ENCODE assay signal across 8 mouse cellular contexts in genomic region chr14:54443196-54443595, GRCm38 (mm10). TPM values are rescaled to one million over a fixed set of nuclear protein-coding genes. Genes with fewer than 3 reads are reported as not detected.
DNase-seq lines count a peak whose midpoint lies in the region; ATAC-seq and TF ChIP-seq lines count a peak whose summit lies in the region.

No protein-coding gene starts in this region.

- 38% methylated on average over 3 of the region's 3 CpGs for WGBS in forebrain, embryonic 16.5 days
- WGBS in hindbrain, embryonic 13.5 days, result 32% methylated on average over 3 of the region's 3 CpGs
- 29% methylated on average over 3 of the region's 3 CpGs for WGBS in midbrain, embryonic 16.5 days
- 34% methylated on average over 3 of the region's 3 CpGs for WGBS in cerebellum, adult 2 months

- H3K4me2 ChIP-seq in forebrain, embryonic 16.5 days (ENCODE audit: low read length), result no peak overlapping the region
- H3K4me2 ChIP-seq in hindbrain, embryonic 13.5 days, result no peak overlapping the region
- H3K4me2 ChIP-seq in midbrain, embryonic 16.5 days (ENCODE audit: low read length), result no peak overlapping the region

- H3K36me3 ChIP-seq in forebrain, embryonic 16.5 days (ENCODE audit: control insufficient read depth, insufficient read depth), result no peaks in the 10 kb centered on the region
- peaks cover 27% of the 10 kb centered on the region for H3K36me3 ChIP-seq in hindbrain, embryonic 13.5 days
- no peaks in the 10 kb centered on the region for H3K36me3 ChIP-seq in midbrain, embryonic 16.5 days (ENCODE audit: control insufficient read depth, insufficient read depth, low read length)

- peak overlapping the region; percentile 20; the same call in 1 of the 2 replicates for H3K27ac ChIP-seq in forebrain, embryonic 16.5 days (ENCODE audit: low read length)
- 0 out of 2 replicates have a peak overlapping the region, but pooled peaks have one; percentile 18 for H3K27ac ChIP-seq in hindbrain, embryonic 13.5 days
- H3K27ac ChIP-seq in midbrain, embryonic 16.5 days (ENCODE audit: low read length), result no peak overlapping the region
- no peak overlapping the region for H3K27ac ChIP-seq in cerebellum, adult 2 months (ENCODE audit: insufficient read depth, low read length)

- H3K9ac ChIP-seq in forebrain, embryonic 16.5 days (replicated peaks; ENCODE audit: low read depth, low read length), result no peak overlapping the region
- no peak overlapping the region for H3K9ac ChIP-seq in hindbrain, embryonic 13.5 days
- H3K9ac ChIP-seq in midbrain, embryonic 16.5 days (ENCODE audit: low read depth, low read length), result no peak overlapping the region

- peak; percentile 50 for DNase-seq in ovary, postnatal 36 days (ENCODE audit: low spot score)
- no peak for DNase-seq in ovary, postnatal 10 days (ENCODE audit: low spot score)
- no peak for DNase-seq in cerebellum, adult 2 months
- DNase-seq in cerebellum, adult 11 months, result no peak
- DNase-seq in layer of hippocampus, adult 9-10 months (ENCODE audit: low spot score), result no peak

- peak; percentile 40 for ATAC-seq in forebrain, embryonic 16.5 days
- 0 out of 2 replicates have a peak, but pooled peaks have one; percentile 18 for ATAC-seq in hindbrain, embryonic 13.5 days (ENCODE audit: low FRiP score)
- 0 out of 2 replicates have a peak, but pooled peaks have one; percentile 21 for ATAC-seq in midbrain, embryonic 16.5 days

- no peaks in the 10 kb centered on the region; the same call in 1 of the 2 replicates for H3K4me1 ChIP-seq in forebrain, embryonic 16.5 days (replicated peaks; ENCODE audit: control insufficient read depth, insufficient read depth, low read length)
- H3K4me1 ChIP-seq in hindbrain, embryonic 13.5 days (replicated peaks), result no peaks in the 10 kb centered on the region
- peaks cover 5% of the 10 kb centered on the region; the same call in 1 of the 2 replicates for H3K4me1 ChIP-seq in midbrain, embryonic 16.5 days (ENCODE audit: control insufficient read depth, insufficient read depth, low read length)
- no peaks in the 10 kb centered on the region for H3K4me1 ChIP-seq in cerebellum, adult 2 months (ENCODE audit: control insufficient read depth, insufficient read depth, low read length)

- no peak overlapping the region for H3K4me3 ChIP-seq in forebrain, embryonic 16.5 days (replicated peaks; ENCODE audit: low read length)
- no peak overlapping the region for H3K4me3 ChIP-seq in hindbrain, embryonic 13.5 days
- no peak overlapping the region for H3K4me3 ChIP-seq in midbrain, embryonic 16.5 days (ENCODE audit: low read depth, low read length)
- no peak overlapping the region for H3K4me3 ChIP-seq in cerebellum, adult 2 months (replicated peaks; ENCODE audit: insufficient read depth, low read depth, low read length)

- H3K9me3 ChIP-seq in forebrain, embryonic 16.5 days (ENCODE audit: control insufficient read depth, low read length), result no peaks in the 10 kb centered on the region
- no peaks in the 10 kb centered on the region for H3K9me3 ChIP-seq in hindbrain, embryonic 13.5 days
- no peaks in the 10 kb centered on the region for H3K9me3 ChIP-seq in midbrain, embryonic 16.5 days (replicated peaks; ENCODE audit: control insufficient read depth, low read length, poor library complexity, severe bottlenecking)

- no peak for TF ChIP-seq CTCF in cerebellum, adult 2 months (IDR thresholded peaks at IDR 0.05; ENCODE audit: borderline replicate concordance, insufficient read depth, low read depth, low read length)

- TF ChIP-seq POLR2A in cerebellum, adult 2 months (IDR thresholded peaks at IDR 0.05; ENCODE audit: borderline replicate concordance, insufficient read depth, low read length), result no peak

- no peaks in the 10 kb centered on the region for H3K27me3 ChIP-seq in forebrain, embryonic 16.5 days (replicated peaks; ENCODE audit: control insufficient read depth, insufficient read depth, low read length)
- H3K27me3 ChIP-seq in hindbrain, embryonic 13.5 days, result no peaks in the 10 kb centered on the region
- H3K27me3 ChIP-seq in midbrain, embryonic 16.5 days (ENCODE audit: control insufficient read depth, insufficient read depth, low read depth, low read length), result no peaks in the 10 kb centered on the region
- H3K27me3 ChIP-seq in cerebellum, adult 2 months (ENCODE audit: control insufficient read depth, insufficient read depth, low read length), result no peaks in the 10 kb centered on the region

RNA-seq across cellular contexts. Expression of gene Mmp14, which starts 11.8 kb away (rescaled TPM):
- 49.4 and 62.3 TPM in 2 replicates for polyA plus RNA-seq in forebrain, embryonic 16.5 days (2015; fragmentation: Nextera tagmentation; extraction: Ambion mirVana)
- 49.1 and 54.9 TPM in 2 replicates for polyA plus RNA-seq in hindbrain, embryonic 13.5 days (2015; fragmentation: Nextera tagmentation; extraction: Ambion mirVana)
- polyA plus RNA-seq in midbrain, embryonic 16.5 days (2015; fragmentation: Nextera tagmentation; extraction: Ambion mirVana), result 43.5 and 43.9 TPM in 2 replicates
- polyA plus RNA-seq in cerebellum, adult 2 months (2012; rRNA removed), result 14.9 and 15.9 TPM in 2 replicates

RNA-seq across cellular contexts. Expression of gene Mrpl52, which starts 16.5 kb away (rescaled TPM):
- 229 and 239 TPM in 2 replicates for polyA plus RNA-seq in forebrain, embryonic 16.5 days (2015; fragmentation: Nextera tagmentation; extraction: Ambion mirVana)
- polyA plus RNA-seq in hindbrain, embryonic 13.5 days (2015; fragmentation: Nextera tagmentation; extraction: Ambion mirVana), result 298 and 306 TPM in 2 replicates
- polyA plus RNA-seq in midbrain, embryonic 16.5 days (2015; fragmentation: Nextera tagmentation; extraction: Ambion mirVana), result 247 and 252 TPM in 2 replicates
- polyA plus RNA-seq in cerebellum, adult 2 months (2012; rRNA removed), result 130 and 136 TPM in 2 replicates

RNA-seq across cellular contexts. Expression of gene Lrp10, which starts 20.7 kb away (rescaled TPM):
- polyA plus RNA-seq in forebrain, embryonic 16.5 days (2015; fragmentation: Nextera tagmentation; extraction: Ambion mirVana), result 30.8 and 34.3 TPM in 2 replicates
- polyA plus RNA-seq in hindbrain, embryonic 13.5 days (2015; fragmentation: Nextera tagmentation; extraction: Ambion mirVana), result 29.9 and 32.0 TPM in 2 replicates
- 26.9 and 28.2 TPM in 2 replicates for polyA plus RNA-seq in midbrain, embryonic 16.5 days (2015; fragmentation: Nextera tagmentation; extraction: Ambion mirVana)
- 48.1 and 48.6 TPM in 2 replicates for polyA plus RNA-seq in cerebellum, adult 2 months (2012; rRNA removed)

RNA-seq across cellular contexts. Expression of gene Slc7a7, which starts 25.6 kb away (rescaled TPM):
- 3.9 and 4.9 TPM in 2 replicates for polyA plus RNA-seq in forebrain, embryonic 16.5 days (2015; fragmentation: Nextera tagmentation; extraction: Ambion mirVana)
- polyA plus RNA-seq in hindbrain, embryonic 13.5 days (2015; fragmentation: Nextera tagmentation; extraction: Ambion mirVana), result 5.9 and 6.0 TPM in 2 replicates
- 4.3 and 4.9 TPM in 2 replicates for polyA plus RNA-seq in midbrain, embryonic 16.5 days (2015; fragmentation: Nextera tagmentation; extraction: Ambion mirVana)
- 1.4 and 1.5 TPM in 2 replicates for polyA plus RNA-seq in cerebellum, adult 2 months (2012; rRNA removed)

RNA-seq across cellular contexts. Expression of gene Rem2, which starts 32.7 kb away (rescaled TPM):
- 21.0 and 27.7 TPM in 2 replicates for polyA plus RNA-seq in forebrain, embryonic 16.5 days (2015; fragmentation: Nextera tagmentation; extraction: Ambion mirVana)
- polyA plus RNA-seq in hindbrain, embryonic 13.5 days (2015; fragmentation: Nextera tagmentation; extraction: Ambion mirVana), result 48.0 and 48.8 TPM in 2 replicates
- 46.0 and 48.9 TPM in 2 replicates for polyA plus RNA-seq in midbrain, embryonic 16.5 days (2015; fragmentation: Nextera tagmentation; extraction: Ambion mirVana)
- polyA plus RNA-seq in cerebellum, adult 2 months (2012; rRNA removed), result 13.0 and 14.4 TPM in 2 replicates

Comparison
In these comparisons a context has a peak if more than half of its experiments do, and no peak if none do; other contexts are left out.
1. H3K27ac ChIP-seq: peak in forebrain, embryonic 16.5 days (single experiment) and hindbrain, embryonic 13.5 days (single experiment); none in midbrain, embryonic 16.5 days (single experiment) and cerebellum, adult 2 months (single experiment).
2. Peak in every context shown above with its lines, with median percentiles within 50 percentile points of each other: ATAC-seq.